Mouse (Mus musculus): ENCODE data around the gene Ift140. TPM values are rescaled to one million over a fixed set of nuclear protein-coding genes. Genes with fewer than 3 reads are reported as not detected.
"Not testable (repeated sequence)": the region's sequence is repeated elsewhere in the genome, so short reads cannot be mapped to it uniquely, and the experiment has no call there.

Ift140 gene
- polyA plus RNA-seq, 1 experiment from 2014 or later = 13.9 TPM

GRCm38 (mm10) chr17:25114908-25115645 is 99.2 kb downstream of the Ift140 start:
- H3K4me2 ChIP-seq (ENCODE audit: low read depth, low read length) = peak overlapping the region; percentile 95
- peaks cover 5% of the 10 kb centered on the region for H3K4me1 ChIP-seq (ENCODE audit: control insufficient read depth, insufficient read depth, low read length)
- H3K9ac ChIP-seq (ENCODE audit: low read depth, low read length) = peak overlapping the region; percentile 80
- H3K27me3 ChIP-seq (replicated peaks; ENCODE audit: control insufficient read depth, insufficient read depth, low read length) = no peaks in the 10 kb centered on the region
- peak overlapping the region; percentile 70 for H3K4me3 ChIP-seq (ENCODE audit: low read depth, low read length)
- DNase-seq (ENCODE audit: low spot score) (peak; percentile 56), ATAC-seq (ENCODE audit: low read depth) (peak; percentile 49)
- peaks cover 23% of the 10 kb centered on the region; the same call in 1 of the 2 replicates for H3K36me3 ChIP-seq (ENCODE audit: control insufficient read depth, insufficient read depth, low read length)
- no peaks in the 10 kb centered on the region for H3K9me3 ChIP-seq (ENCODE audit: control insufficient read depth, low read length)
- peak overlapping the region; percentile 94 for H3K27ac ChIP-seq (replicated peaks; ENCODE audit: low read depth, low read length)
- 5% methylated on average over 23 of the region's 23 CpGs for WGBS

GRCm38 (mm10) chr17:25115664-25116432 is 100.0 kb downstream of the Ift140 start, which contains the start of gene Telo2:
Gene Telo2, minus strand, starts transcription at chr17:25115967.
- peak within 1 kb of the TSS; percentile 95 for H3K4me2 ChIP-seq (ENCODE audit: low read depth, low read length)
- H3K27me3 ChIP-seq (replicated peaks; ENCODE audit: control insufficient read depth, insufficient read depth, low read length) = no peaks in the 10 kb centered on the region
- H3K9ac ChIP-seq (ENCODE audit: low read depth, low read length) = peak within 1 kb of the TSS; percentile 80
- 0 out of 2 replicates have a peak, but pooled peaks cover 16% of the 10 kb centered on the region for H3K36me3 ChIP-seq (ENCODE audit: control insufficient read depth, insufficient read depth, low read length)
- peak; percentile 93 for ATAC-seq (ENCODE audit: low read depth)
- peak within 1 kb of the TSS; percentile 94 for H3K27ac ChIP-seq (replicated peaks; ENCODE audit: low read depth, low read length)
- no peaks in the 10 kb centered on the region for H3K9me3 ChIP-seq (ENCODE audit: control insufficient read depth, low read length)
- H3K4me3 ChIP-seq (ENCODE audit: low read depth, low read length) = peak within 1 kb of the TSS; percentile 70
- H3K4me1 ChIP-seq (ENCODE audit: control insufficient read depth, insufficient read depth, low read length) = peaks cover 5% of the 10 kb centered on the region
- DNase-seq (ENCODE audit: low spot score) = peak; percentile 96
- 6% methylated on average over 30 of the region's 40 CpGs for WGBS

GRCm38 (mm10) chr17:25117263-25117662 is 101.4 kb downstream of the Ift140 start:
- Histone ChIP-seq H3K27me3 (replicated peaks; ENCODE audit: control insufficient read depth, insufficient read depth, low read length) (no peaks in the 10 kb centered on the region), H3K9me3 (ENCODE audit: control insufficient read depth, low read length) (no peaks in the 10 kb centered on the region), H3K4me2 (ENCODE audit: low read depth, low read length) (no peak overlapping the region), H3K9ac (ENCODE audit: low read depth, low read length) (no peak overlapping the region), H3K4me1 (ENCODE audit: control insufficient read depth, insufficient read depth, low read length) (peaks cover 5% of the 10 kb centered on the region), H3K27ac (replicated peaks; ENCODE audit: low read depth, low read length) (no peak overlapping the region), H3K4me3 (ENCODE audit: low read depth, low read length) (no peak overlapping the region), H3K36me3 (ENCODE audit: control insufficient read depth, insufficient read depth, low read length) (0 out of 2 replicates have a peak, but pooled peaks cover 8% of the 10 kb centered on the region)
- DNase-seq (ENCODE audit: low spot score) (no peak), ATAC-seq (ENCODE audit: low read depth) (no peak)
- 38% methylated on average over 4 of the region's 4 CpGs for WGBS

GRCm38 (mm10) chr17:25120406-25120805 is 104.5 kb downstream of the Ift140 start, which contains the start of gene Ptx4:
Gene Ptx4, plus strand, starts transcription at chr17:25120760.
- H3K4me2 ChIP-seq (ENCODE audit: low read depth, low read length) = no peak within 1 kb of the TSS
- H3K27me3 ChIP-seq (replicated peaks; ENCODE audit: control insufficient read depth, insufficient read depth, low read length) = no peaks in the 10 kb centered on the region
- no peaks in the 10 kb centered on the region for H3K36me3 ChIP-seq (ENCODE audit: control insufficient read depth, insufficient read depth, low read length)
- H3K27ac ChIP-seq (replicated peaks; ENCODE audit: low read depth, low read length) = peak within 1 kb of the TSS; percentile 13; the same call in 1 of the 2 replicates
- ATAC-seq (ENCODE audit: low read depth) = no peak
- 26% methylated on average over 3 of the region's 3 CpGs for WGBS
- DNase-seq (ENCODE audit: low spot score) = peak; percentile 29
- peak within 1 kb of the TSS; percentile 37; the same call in 1 of the 2 replicates for H3K9ac ChIP-seq (ENCODE audit: low read depth, low read length)
- H3K9me3 ChIP-seq (ENCODE audit: control insufficient read depth, low read length) = no peaks in the 10 kb centered on the region
- no peak within 1 kb of the TSS for H3K4me3 ChIP-seq (ENCODE audit: low read depth, low read length)
- no peaks in the 10 kb centered on the region for H3K4me1 ChIP-seq (ENCODE audit: control insufficient read depth, insufficient read depth, low read length)

GRCm38 (mm10) chr17:25123979-25124378 is 108.1 kb downstream of the Ift140 start:
- DNase-seq (ENCODE audit: low spot score) = no peak
- WGBS = 29% methylated on average over 7 of the region's 7 CpGs

GRCm38 (mm10) chr17:25125442-25126060 is 109.7 kb downstream of the Ift140 start:
- not testable (repeated sequence) for DNase-seq (ENCODE audit: low spot score); H3K27ac ChIP-seq (replicated peaks; ENCODE audit: low read depth, low read length)
- WGBS = 70% methylated on average over 3 of the region's 3 CpGs

More at GRCm38 (mm10) chr17:25123979-25124378, 108.1 kb downstream of the Ift140 start:
- Histone ChIP-seq H3K27me3 (replicated peaks; ENCODE audit: control insufficient read depth, insufficient read depth, low read length) (no peaks in the 10 kb centered on the region), H3K9ac (ENCODE audit: low read depth, low read length) (no peak overlapping the region), H3K4me3 (ENCODE audit: low read depth, low read length) (no peak overlapping the region), H3K4me1 (ENCODE audit: control insufficient read depth, insufficient read depth, low read length) (no peaks in the 10 kb centered on the region), H3K36me3 (ENCODE audit: control insufficient read depth, insufficient read depth, low read length) (no peaks in the 10 kb centered on the region), H3K9me3 (ENCODE audit: control insufficient read depth, low read length) (no peaks in the 10 kb centered on the region), H3K27ac (replicated peaks; ENCODE audit: low read depth, low read length) (no peak overlapping the region), H3K4me2 (ENCODE audit: low read depth, low read length) (no peak overlapping the region)
- no peak for ATAC-seq (ENCODE audit: low read depth)

GRCm38 (mm10) chr17:25127079-25127478 is 111.2 kb downstream of the Ift140 start:
- 62% methylated on average over 8 of the region's 8 CpGs for WGBS

More at GRCm38 (mm10) chr17:25125442-25126060, 109.7 kb downstream of the Ift140 start:
- H3K4me3 ChIP-seq (ENCODE audit: low read depth, low read length); H3K27me3 ChIP-seq (replicated peaks; ENCODE audit: control insufficient read depth, insufficient read depth, low read length); H3K4me2 ChIP-seq (ENCODE audit: low read depth, low read length); H3K4me1 ChIP-seq (ENCODE audit: control insufficient read depth, insufficient read depth, low read length); ATAC-seq (ENCODE audit: low read depth); H3K9ac ChIP-seq (ENCODE audit: low read depth, low read length); H3K9me3 ChIP-seq (ENCODE audit: control insufficient read depth, low read length); H3K36me3 ChIP-seq (ENCODE audit: control insufficient read depth, insufficient read depth, low read length): not testable (repeated sequence)

GRCm38 (mm10) chr17:25127681-25128080 is 111.8 kb downstream of the Ift140 start:
- WGBS = 78% methylated on average over 9 of the region's 9 CpGs
- no peak for ATAC-seq (ENCODE audit: low read depth)

More at GRCm38 (mm10) chr17:25127079-25127478, 111.2 kb downstream of the Ift140 start:
- H3K4me3 ChIP-seq (ENCODE audit: low read depth, low read length) = no peak overlapping the region
- peak; percentile 29 for DNase-seq (ENCODE audit: low spot score)
- H3K9ac ChIP-seq (ENCODE audit: low read depth, low read length) = no peak overlapping the region
- H3K9me3 ChIP-seq (ENCODE audit: control insufficient read depth, low read length) = no peaks in the 10 kb centered on the region
- H3K4me2 ChIP-seq (ENCODE audit: low read depth, low read length) = no peak overlapping the region
- H3K4me1 ChIP-seq (ENCODE audit: control insufficient read depth, insufficient read depth, low read length) = no peaks in the 10 kb centered on the region
- H3K36me3 ChIP-seq (ENCODE audit: control insufficient read depth, insufficient read depth, low read length) = no peaks in the 10 kb centered on the region
- no peaks in the 10 kb centered on the region for H3K27me3 ChIP-seq (replicated peaks; ENCODE audit: control insufficient read depth, insufficient read depth, low read length)
- H3K27ac ChIP-seq (replicated peaks; ENCODE audit: low read depth, low read length) = no peak overlapping the region
- 0 out of 2 replicates have a peak, but pooled peaks have one; percentile 30 for ATAC-seq (ENCODE audit: low read depth)

More at GRCm38 (mm10) chr17:25127681-25128080, 111.8 kb downstream of the Ift140 start:
- H3K9me3 ChIP-seq (ENCODE audit: control insufficient read depth, low read length) = no peaks in the 10 kb centered on the region
- H3K4me2 ChIP-seq (ENCODE audit: low read depth, low read length) = no peak overlapping the region
- no peak overlapping the region for H3K9ac ChIP-seq (ENCODE audit: low read depth, low read length)
- DNase-seq (ENCODE audit: low spot score) = no peak
- H3K4me1 ChIP-seq (ENCODE audit: control insufficient read depth, insufficient read depth, low read length) = no peaks in the 10 kb centered on the region
- no peaks in the 10 kb centered on the region for H3K27me3 ChIP-seq (replicated peaks; ENCODE audit: control insufficient read depth, insufficient read depth, low read length)
- no peak overlapping the region for H3K27ac ChIP-seq (replicated peaks; ENCODE audit: low read depth, low read length)
- H3K36me3 ChIP-seq (ENCODE audit: control insufficient read depth, insufficient read depth, low read length) = no peaks in the 10 kb centered on the region
- H3K4me3 ChIP-seq (ENCODE audit: low read depth, low read length) = no peak overlapping the region
